Mouse (Mus musculus) stomach, postnatal 0 days (tissue): ENCODE measurements around the gene Ppp4r4. TPM values are rescaled to one million over a fixed set of nuclear protein-coding genes. Genes with fewer than 3 reads are reported as not detected.

Source experiments
- ATAC-seq: fragments of 200-750 bp; cut with Nextera tagmentation; 2 replicates; pipeline ENCODE4 v1.8.0; 2017; ENCODE audit not compliant: low FRiP score, low TSS enrichment
- DNase-seq: peaks from one replicate; pipeline ENCODE4 v3.0.0-alpha.2; 2016; ENCODE audit warnings: low spot score
- H3K27ac ChIP-seq: fragments of 300-500 bp; sonication (generic); replicated peaks from 2 replicates; pipeline ENCODE4 v1.5.1; 2014; ENCODE audit warnings: mild to moderate bottlenecking, control low read depth
- H3K27me3 ChIP-seq: fragments of 300-500 bp; sonication (generic); 2 replicates; pipeline ENCODE4 v1.6.1; 2014; ENCODE audit warnings: low read length; ENCODE audit not compliant: control insufficient read depth, insufficient read depth
- H3K36me3 ChIP-seq: fragments of 300-500 bp; sonication (generic); 2 replicates; pipeline ENCODE4 v1.6.1; 2014; ENCODE audit warnings: low read length, mixed read lengths; ENCODE audit not compliant: control insufficient read depth, insufficient read depth
- H3K4me1 ChIP-seq: fragments of 300-500 bp; sonication (generic); replicated peaks from 2 replicates; pipeline ENCODE4 v1.6.1; 2014; ENCODE audit warnings: antibody characterized with exemption; ENCODE audit not compliant: control insufficient read depth, insufficient read depth
- H3K4me2 ChIP-seq: fragments of 300-500 bp; sonication (generic); replicated peaks from 2 replicates; pipeline ENCODE4 v1.6.1; 2014; ENCODE audit warnings: low read depth, mild to moderate bottlenecking, control low read depth, moderate library complexity
- H3K4me3 ChIP-seq: fragments of 300-500 bp; sonication (generic); 2 replicates; pipeline ENCODE4 v1.5.1; 2014; ENCODE audit warnings: low read depth, low read length, control low read depth
- H3K9ac ChIP-seq: fragments of 300-500 bp; sonication (generic); 2 replicates; pipeline ENCODE4 v1.6.1; 2014; ENCODE audit warnings: mild to moderate bottlenecking, low read length, control low read depth, mixed read lengths
- H3K9me3 ChIP-seq: fragments of 300-500 bp; sonication (generic); 2 replicates; pipeline ENCODE4 v1.6.1; 2016; ENCODE audit warnings: low read length; ENCODE audit not compliant: control insufficient read depth
- CTCF ChIP-seq: IDR thresholded peaks from 2 replicates; pipeline ENCODE4 v1.5.1; 2016; ENCODE audit warnings: antibody characterized with exemption, low read depth, mild to moderate bottlenecking, moderate library complexity
- EP300 ChIP-seq: optimal IDR thresholded peaks from 2 replicates; pipeline ENCODE3; 2016; ENCODE audit warnings: antibody characterized with exemption
- WGBS: fragments of 180-500 bp; shearing (Covaris S2); extraction: QIAGEN DNeasy Blood & Tissue Kit; methylation state at CpG from one replicate; pipeline ENCODE4 v1.1.7; 2014; 5-methylcytosine and 5-hydroxymethylcytosine counted together
- polyA plus RNA-seq: library from polyadenylated mRNA; unstranded; fragments of >200 nt; fragmentation: Nextera tagmentation; extraction: Ambion mirVana; gene quantifications from 2 replicates; pipeline ENCODE4 v1.2.1, GENCODE M21; 2015

Gene Ppp4r4
- polyA plus RNA-seq, 1 experiment from 2014 or later, result 0.38 TPM

- ATAC-seq, result no peak
- WGBS, result 56% methylated on average over 2 of the region's 2 CpGs
Observed at GRCm38 (mm10) chr12:103543351-103543750, 11.3 kb downstream of the Ppp4r4 start.

GRCm38 (mm10) chr12:103544213-103544612, 12.1 kb downstream of the Ppp4r4 start:
- H3K36me3 ChIP-seq, result no peaks in the 10 kb centered on the region
- H3K9me3 ChIP-seq, result no peaks in the 10 kb centered on the region
- H3K27me3 ChIP-seq, result no peaks in the 10 kb centered on the region
- DNase-seq, result no peak
- no peak overlapping the region for H3K27ac ChIP-seq
- 8% methylated on average over 3 of the region's 3 CpGs for WGBS
- no peak overlapping the region for H3K4me2 ChIP-seq
- no peak for ATAC-seq
- H3K4me1 ChIP-seq, result no peaks in the 10 kb centered on the region
- TF ChIP-seq CTCF (peak; percentile 86), EP300 (no peak)
- no peak overlapping the region for H3K4me3 ChIP-seq
- H3K9ac ChIP-seq, result no peak overlapping the region

More at GRCm38 (mm10) chr12:103543351-103543750, 11.3 kb downstream of the Ppp4r4 start:
- no peaks in the 10 kb centered on the region for H3K4me1 ChIP-seq
- no peak overlapping the region for H3K27ac ChIP-seq
- H3K36me3 ChIP-seq, result no peaks in the 10 kb centered on the region
- H3K27me3 ChIP-seq, result no peaks in the 10 kb centered on the region
- no peak for TF ChIP-seq CTCF
- TF ChIP-seq EP300, result no peak
- no peaks in the 10 kb centered on the region for H3K9me3 ChIP-seq
- no peak for DNase-seq
- no peak overlapping the region for H3K4me2 ChIP-seq
- H3K9ac ChIP-seq, result no peak overlapping the region
- H3K4me3 ChIP-seq, result no peak overlapping the region

- no peak overlapping the region for H3K27ac ChIP-seq
- WGBS, result 45% methylated on average over 2 of the region's 2 CpGs
- no peak overlapping the region for H3K9ac ChIP-seq
- no peaks in the 10 kb centered on the region for H3K9me3 ChIP-seq
- no peak for TF ChIP-seq EP300
- no peak for TF ChIP-seq CTCF
- H3K4me3 ChIP-seq, result no peak overlapping the region
- H3K36me3 ChIP-seq, result no peaks in the 10 kb centered on the region
- DNase-seq (no peak), ATAC-seq (no peak)
- H3K4me2 ChIP-seq, result no peak overlapping the region
- H3K27me3 ChIP-seq, result no peaks in the 10 kb centered on the region
- no peaks in the 10 kb centered on the region for H3K4me1 ChIP-seq
Observed at GRCm38 (mm10) chr12:103547438-103547837, 15.4 kb downstream of the Ppp4r4 start.

GRCm38 (mm10) chr12:103548526-103548925, 16.4 kb downstream of the Ppp4r4 start:
- H3K9me3 ChIP-seq, result no peaks in the 10 kb centered on the region
- H3K4me1 ChIP-seq, result no peaks in the 10 kb centered on the region
- DNase-seq (no peak), ATAC-seq (no peak)
- H3K4me3 ChIP-seq, result no peak overlapping the region
- H3K27ac ChIP-seq, result no peak overlapping the region
- H3K4me2 ChIP-seq, result no peak overlapping the region
- H3K27me3 ChIP-seq, result no peaks in the 10 kb centered on the region
- no peak overlapping the region for H3K9ac ChIP-seq
- TF ChIP-seq CTCF (no peak), EP300 (no peak)
- no peaks in the 10 kb centered on the region for H3K36me3 ChIP-seq
- WGBS, result 67% methylated on average over 4 of the region's 4 CpGs

- H3K4me1 ChIP-seq, result no peaks in the 10 kb centered on the region
- no peak overlapping the region for H3K4me3 ChIP-seq
- H3K9me3 ChIP-seq, result no peaks in the 10 kb centered on the region
- no peak overlapping the region for H3K27ac ChIP-seq
- H3K27me3 ChIP-seq, result no peaks in the 10 kb centered on the region
- H3K4me2 ChIP-seq, result no peak overlapping the region
- no peak for ATAC-seq
- no peaks in the 10 kb centered on the region for H3K36me3 ChIP-seq
- no peak overlapping the region for H3K9ac ChIP-seq
- 65% methylated on average over 6 of the region's 6 CpGs for WGBS
- no peak for TF ChIP-seq CTCF
- no peak for TF ChIP-seq EP300
- no peak for DNase-seq
Observed at GRCm38 (mm10) chr12:103550047-103550446, 18.0 kb downstream of the Ppp4r4 start.

GRCm38 (mm10) chr12:103551422-103551821, 19.3 kb downstream of the Ppp4r4 start:
- Histone ChIP-seq H3K36me3 (no peaks in the 10 kb centered on the region), H3K27me3 (no peaks in the 10 kb centered on the region), H3K4me3 (no peak overlapping the region), H3K4me2 (no peak overlapping the region), H3K9me3 (no peaks in the 10 kb centered on the region), H3K9ac (no peak overlapping the region), H3K27ac (no peak overlapping the region), H3K4me1 (no peaks in the 10 kb centered on the region)
- TF ChIP-seq EP300 (no peak), CTCF (no peak)
- ATAC-seq (no peak), DNase-seq (no peak)
- 30% methylated on average over 4 of the region's 4 CpGs for WGBS
